Mouse (Mus musculus): ENCODE data around the gene Chkb. TPM values are rescaled to one million over a fixed set of nuclear protein-coding genes. Genes with fewer than 3 reads are reported as not detected.
A peak's percentile ranks its signal among the peaks of the same experiment; 100 is the strongest.

The Chkb gene
- polyA plus RNA-seq, 1 experiment from 2014 or later = 71.2 TPM

GRCm38 (mm10) chr15:89430341-89430740, 633 bp upstream of the Chkb start:
- Histone ChIP-seq H3K36me3 (ENCODE audit: insufficient read depth, low read length) (0 out of 2 replicates have a peak, but pooled peaks cover 3% of the 10 kb centered on the region), H3K9ac (replicated peaks; ENCODE audit: low read depth) (no peak overlapping the region), H3K4me2 (replicated peaks; ENCODE audit: low read depth, low read length) (peak overlapping the region; percentile 98), H3K9me3 (ENCODE audit: low read length) (no peaks in the 10 kb centered on the region), H3K27me3 (replicated peaks; ENCODE audit: insufficient read depth, low read length) (no peaks in the 10 kb centered on the region), H3K4me3 (ENCODE audit: low read depth, low read length) (peak overlapping the region; percentile 86), H3K27ac (ENCODE audit: low read length) (peak overlapping the region; percentile 98), H3K4me1 (ENCODE audit: insufficient read depth, low read depth, low read length) (peaks cover 6% of the 10 kb centered on the region; the same call in 1 of the 2 replicates)
- DNase-seq (ENCODE audit: low spot score) (peak; percentile 21), ATAC-seq (no peak)
- TF ChIP-seq EP300 (IDR thresholded peaks at IDR 0.05) = no peak
- TF ChIP-seq CTCF (IDR thresholded peaks at IDR 0.05) = peak; percentile 16; the same call in 1 of the 2 replicates
- WGBS = 42% methylated on average over 6 of the region's 6 CpGs

GRCm38 (mm10) chr15:89428821-89429351, 822 bp downstream of the Chkb start:
- peak overlapping the region; percentile 98 for H3K4me2 ChIP-seq (replicated peaks; ENCODE audit: low read depth, low read length)
- no peaks in the 10 kb centered on the region for H3K9me3 ChIP-seq (ENCODE audit: low read length)
- DNase-seq (ENCODE audit: low spot score) (no peak), ATAC-seq (peak; percentile 10)
- peak overlapping the region; percentile 98; the same call in 1 of the 2 replicates for H3K27ac ChIP-seq (ENCODE audit: low read length)
- peaks cover 6% of the 10 kb centered on the region; the same call in 1 of the 2 replicates for H3K4me1 ChIP-seq (ENCODE audit: insufficient read depth, low read depth, low read length)
- peak overlapping the region; percentile 86 for H3K4me3 ChIP-seq (ENCODE audit: low read depth, low read length)
- H3K9ac ChIP-seq (replicated peaks; ENCODE audit: low read depth) = peak overlapping the region; percentile 95
- no peak for TF ChIP-seq EP300 (IDR thresholded peaks at IDR 0.05)
- no peak for TF ChIP-seq CTCF (IDR thresholded peaks at IDR 0.05)
- H3K27me3 ChIP-seq (replicated peaks; ENCODE audit: insufficient read depth, low read length) = no peaks in the 10 kb centered on the region
- 0 out of 2 replicates have a peak, but pooled peaks cover 3% of the 10 kb centered on the region for H3K36me3 ChIP-seq (ENCODE audit: insufficient read depth, low read length)
- whole genome bisulfite sequencing = 7% methylated on average over 21 of the region's 22 CpGs

- no peak for DNase-seq (ENCODE audit: low spot score)
- Histone ChIP-seq H3K36me3 (ENCODE audit: insufficient read depth, low read length) (0 out of 2 replicates have a peak, but pooled peaks cover 3% of the 10 kb centered on the region), H3K9ac (replicated peaks; ENCODE audit: low read depth) (no peak overlapping the region), H3K27ac (ENCODE audit: low read length) (no peak overlapping the region), H3K27me3 (replicated peaks; ENCODE audit: insufficient read depth, low read length) (no peaks in the 10 kb centered on the region), H3K4me1 (ENCODE audit: insufficient read depth, low read depth, low read length) (peaks cover 6% of the 10 kb centered on the region; the same call in 1 of the 2 replicates), H3K9me3 (ENCODE audit: low read length) (no peaks in the 10 kb centered on the region), H3K4me3 (ENCODE audit: low read depth, low read length) (peak overlapping the region; percentile 86; the same call in 1 of the 2 replicates), H3K4me2 (replicated peaks; ENCODE audit: low read depth, low read length) (peak overlapping the region; percentile 98)
- ATAC-seq = no peak
- TF ChIP-seq CTCF (IDR thresholded peaks at IDR 0.05) (no peak), EP300 (IDR thresholded peaks at IDR 0.05) (no peak)
- WGBS = 85% methylated on average over 19 of the region's 19 CpGs
These were observed 1.4 kb downstream of the Chkb start for GRCm38 (mm10) chr15:89428136-89428790.

- Histone ChIP-seq H3K4me2 (replicated peaks; ENCODE audit: low read depth, low read length) (no peak overlapping the region), H3K9me3 (ENCODE audit: low read length) (no peaks in the 10 kb centered on the region), H3K4me3 (ENCODE audit: low read depth, low read length) (no peak overlapping the region), H3K36me3 (ENCODE audit: insufficient read depth, low read length) (0 out of 2 replicates have a peak, but pooled peaks cover 3% of the 10 kb centered on the region), H3K4me1 (ENCODE audit: insufficient read depth, low read depth, low read length) (peaks cover 6% of the 10 kb centered on the region; the same call in 1 of the 2 replicates), H3K27ac (ENCODE audit: low read length) (no peak overlapping the region), H3K9ac (replicated peaks; ENCODE audit: low read depth) (no peak overlapping the region), H3K27me3 (replicated peaks; ENCODE audit: insufficient read depth, low read length) (no peaks in the 10 kb centered on the region)
- no peak for TF ChIP-seq CTCF (IDR thresholded peaks at IDR 0.05)
- TF ChIP-seq EP300 (IDR thresholded peaks at IDR 0.05) = no peak
- ATAC-seq (no peak), DNase-seq (ENCODE audit: low spot score) (no peak)
- WGBS = 88% methylated on average over 10 of the region's 10 CpGs
These were observed 3.0 kb downstream of the Chkb start for GRCm38 (mm10) chr15:89426716-89427115.

- no peak within 1 kb of the TSS for H3K9ac ChIP-seq (replicated peaks; ENCODE audit: low read depth)
- H3K4me3 ChIP-seq (ENCODE audit: low read depth, low read length) = no peak within 1 kb of the TSS
These were observed 4.0 kb downstream of the Chkb start, which contains the start of gene Cpt1b for GRCm38 (mm10) chr15:89425711-89426121. Gene Cpt1b, minus strand, starts transcription at chr15:89425863.

GRCm38 (mm10) chr15:89424621-89425020, 5.1 kb downstream of the Chkb start:
- Histone ChIP-seq H3K9ac (replicated peaks; ENCODE audit: low read depth) (no peak overlapping the region), H3K4me2 (replicated peaks; ENCODE audit: low read depth, low read length) (no peak overlapping the region), H3K27ac (ENCODE audit: low read length) (no peak overlapping the region), H3K27me3 (replicated peaks; ENCODE audit: insufficient read depth, low read length) (no peaks in the 10 kb centered on the region), H3K36me3 (ENCODE audit: insufficient read depth, low read length) (0 out of 2 replicates have a peak, but pooled peaks cover 3% of the 10 kb centered on the region), H3K4me1 (ENCODE audit: insufficient read depth, low read depth, low read length) (peaks cover 6% of the 10 kb centered on the region; the same call in 1 of the 2 replicates), H3K4me3 (ENCODE audit: low read depth, low read length) (no peak overlapping the region), H3K9me3 (ENCODE audit: low read length) (no peaks in the 10 kb centered on the region)
- TF ChIP-seq CTCF (IDR thresholded peaks at IDR 0.05) (no peak), EP300 (IDR thresholded peaks at IDR 0.05) (no peak)
- ATAC-seq = no peak
- 88% methylated on average over 8 of the region's 8 CpGs for WGBS
- no peak for DNase-seq (ENCODE audit: low spot score)

More at GRCm38 (mm10) chr15:89425711-89426121, 4.0 kb downstream of the Chkb start, which contains the start of gene Cpt1b:
- H3K4me1 ChIP-seq (ENCODE audit: insufficient read depth, low read depth, low read length) = peaks cover 6% of the 10 kb centered on the region; the same call in 1 of the 2 replicates
- 0 out of 2 replicates have a peak, but pooled peaks cover 3% of the 10 kb centered on the region for H3K36me3 ChIP-seq (ENCODE audit: insufficient read depth, low read length)
- H3K9me3 ChIP-seq (ENCODE audit: low read length) = no peaks in the 10 kb centered on the region
- ATAC-seq = no peak
- no peak within 1 kb of the TSS for H3K4me2 ChIP-seq (replicated peaks; ENCODE audit: low read depth, low read length)
- H3K27ac ChIP-seq (ENCODE audit: low read length) = no peak within 1 kb of the TSS
- 48% methylated on average over 6 of the region's 6 CpGs for WGBS
- H3K27me3 ChIP-seq (replicated peaks; ENCODE audit: insufficient read depth, low read length) = no peaks in the 10 kb centered on the region
- DNase-seq (ENCODE audit: low spot score) = peak; percentile 7
- TF ChIP-seq CTCF (IDR thresholded peaks at IDR 0.05) = no peak
- TF ChIP-seq EP300 (IDR thresholded peaks at IDR 0.05) = no peak

All from lung, postnatal 0 days (tissue).